ENCODE assay signal across 8 mouse cellular contexts in the genomic region with DNA sequence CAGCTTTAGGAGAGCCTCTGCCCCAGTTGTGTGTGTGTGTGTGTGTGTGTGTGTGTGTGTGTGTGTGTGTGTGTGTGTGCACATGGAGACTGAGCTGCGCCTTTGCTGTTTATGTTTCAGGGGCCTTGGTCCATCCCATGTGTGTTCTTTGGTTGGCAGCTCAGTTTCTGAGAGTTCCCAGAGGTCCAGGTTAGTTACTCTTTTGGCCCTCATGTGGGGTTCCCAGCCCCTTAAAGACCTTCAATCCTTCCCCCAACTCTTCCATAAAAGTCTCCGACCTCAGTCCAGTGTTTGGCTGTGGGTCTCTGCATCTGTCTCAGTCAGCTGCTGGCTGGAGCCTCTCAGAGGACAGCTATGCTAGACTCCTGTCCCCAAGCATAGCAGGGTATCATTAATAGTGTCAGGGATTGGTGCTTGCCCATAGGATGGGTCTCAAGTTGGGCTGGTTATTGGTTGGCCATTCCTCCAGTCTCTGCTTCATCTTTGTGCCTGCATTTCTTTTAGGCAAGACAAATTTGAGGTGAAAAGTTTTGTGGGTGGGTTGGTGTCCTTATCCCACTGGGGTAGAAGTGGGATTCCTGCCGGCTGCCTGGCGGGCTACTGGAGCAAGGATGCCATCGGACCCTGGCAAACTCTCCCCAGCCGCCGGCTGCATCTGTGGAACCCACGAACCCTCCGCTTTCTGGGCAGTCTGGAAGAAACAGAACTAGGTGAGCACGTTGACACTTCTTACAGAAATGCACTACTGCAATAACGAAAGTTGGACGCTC. TPM values are rescaled to one million over a fixed set of nuclear protein-coding genes. Genes with fewer than 3 reads are reported as not detected.
DNase-seq lines count a peak whose midpoint lies in the region; ATAC-seq and TF ChIP-seq lines count a peak whose summit lies in the region.

No protein-coding gene starts in this region.

- 16% methylated on average over 12 of the region's 12 CpGs for WGBS in kidney, postnatal 0 days
- WGBS in hindbrain, embryonic 16.5 days = 11% methylated on average over 12 of the region's 12 CpGs

- peak overlapping the region; percentile 80 for H3K4me2 ChIP-seq in kidney, postnatal 0 days (ENCODE audit: low read length)
- H3K4me2 ChIP-seq in CH12.LX (ENCODE audit: insufficient read depth, low read depth, poor library complexity, severe bottlenecking) (peak overlapping the region; percentile 21; the same call in 1 of the 2 replicates), myocyte (ENCODE audit: low read depth) (peak overlapping the region; percentile 57)
- H3K4me2 ChIP-seq in hindbrain, embryonic 16.5 days (ENCODE audit: low read length) = peak overlapping the region; percentile 94

- 0 out of 2 replicates have a peak, but pooled peaks cover 3% of the 10 kb centered on the region for H3K36me3 ChIP-seq in kidney, postnatal 0 days (ENCODE audit: insufficient read depth, low read length)
- H3K36me3 ChIP-seq in CH12.LX (replicated peaks in 1 of 2; ENCODE audit: control insufficient read depth in 1 of 2, insufficient read depth in 1 of 2, low read length in 1 of 2) (peaks cover 14 to 28% of the 10 kb centered on the region in 2 experiments), myocyte (ENCODE audit: control insufficient read depth, insufficient read depth) (peaks cover under 1% of the 10 kb centered on the region)
- H3K36me3 ChIP-seq in hindbrain, embryonic 16.5 days (ENCODE audit: control insufficient read depth, insufficient read depth, low read length) = peaks cover 11% of the 10 kb centered on the region

- peak; percentile 12; the same call in 1 of the 2 replicates for ATAC-seq in kidney, postnatal 0 days (replicated peaks; ENCODE audit: low FRiP score, low read depth)
- peak; percentile 49; the same call in 1 of the 2 replicates for ATAC-seq in hindbrain, embryonic 16.5 days

- H3K9ac ChIP-seq in kidney, postnatal 0 days (ENCODE audit: low read depth, low read length) = peak overlapping the region; percentile 70
- peak overlapping the region; percentile 86 for H3K9ac ChIP-seq in CH12.LX (ENCODE audit: insufficient read depth, low read depth)
- H3K9ac ChIP-seq in hindbrain, embryonic 16.5 days (ENCODE audit: low read depth, low read length) = peak overlapping the region; percentile 91

- DNase-seq in kidney, postnatal 0 days (ENCODE audit: low spot score) = no peak
- DNase-seq in kidney, adult 9 months = no peak
- DNase-seq in CH12.LX (ENCODE audit: extremely low read depth) = peak; percentile 14
- DNase-seq in c-Kit-positive CD71-positive TER-119-positive erythroid progenitor cells, embryonic 14.5 days (ENCODE audit: low spot score) = peak; percentile 14
- no peak for DNase-seq in left cerebral cortex, postnatal 36 days (ENCODE audit: low spot score in 2 of 2)
- DNase-seq in adrenal gland, postnatal 36 days = no peak

- peak overlapping the region; percentile 51 for H3ac ChIP-seq in myocyte (ENCODE audit: control insufficient read depth, insufficient read length)

- TF ChIP-seq POLR2A in CH12.LX (IDR thresholded peaks at IDR 0.05; ENCODE audit: low read depth, low read length) (no peak), myocyte (IDR thresholded peaks at IDR 0.05; ENCODE audit: insufficient read length, low read depth) (no peak)

- no peak for TF ChIP-seq RAD21 in CH12.LX (IDR thresholded peaks at IDR 0.05; ENCODE audit: low read depth, low read length)

- dilution Hi-C loops in CH12.LX (cut with MboI; ENCODE audit: extremely low pct_ligation_motif_present, extremely low pct_unique_long_range_greater_than_20kb, low sequenced_read_pairs) = no loop called here

- no peaks in the 10 kb centered on the region; the same call in 1 of the 2 replicates for H3K79me2 ChIP-seq in CH12.LX (replicated peaks; ENCODE audit: control insufficient read depth, extremely low read depth, insufficient read depth, poor library complexity, severe bottlenecking)
- H3K79me2 ChIP-seq in myocyte (ENCODE audit: control insufficient read depth, insufficient read depth) = no peaks in the 10 kb centered on the region

- H3K27ac ChIP-seq in kidney, postnatal 0 days = peak overlapping the region; percentile 89
- H3K27ac ChIP-seq in CH12.LX (ENCODE audit: insufficient read depth, low read depth) = no peak overlapping the region
- no peak overlapping the region for H3K27ac ChIP-seq in hindbrain, embryonic 16.5 days (ENCODE audit: low read depth, low read length)

- no peaks in the 10 kb centered on the region for H3K9me3 ChIP-seq in kidney, postnatal 0 days (replicated peaks; ENCODE audit: low read length)
- no peaks in the 10 kb centered on the region for H3K9me3 ChIP-seq in CH12.LX (replicated peaks; ENCODE audit: low read length)
- H3K9me3 ChIP-seq in hindbrain, embryonic 16.5 days (ENCODE audit: control insufficient read depth, low read length) = no peaks in the 10 kb centered on the region

- intact Hi-C loops in left cerebral cortex, postnatal 36 days (cut with DNase I) = no loop called here

- no peak for TF ChIP-seq EP300 in CH12.LX (IDR thresholded peaks at IDR 0.05; ENCODE audit: low read length)

- H3K27me3 ChIP-seq in kidney, postnatal 0 days (ENCODE audit: insufficient read depth, low read length) = no peaks in the 10 kb centered on the region
- H3K27me3 ChIP-seq in CH12.LX (replicated peaks) (no peaks in the 10 kb centered on the region), myocyte (ENCODE audit: control insufficient read depth, insufficient read depth, insufficient read length) (no peaks in the 10 kb centered on the region)
- no peaks in the 10 kb centered on the region for H3K27me3 ChIP-seq in hindbrain, embryonic 16.5 days (replicated peaks; ENCODE audit: control insufficient read depth, insufficient read depth, low read length)

- no peak for TF ChIP-seq CTCF in kidney, postnatal 0 days (IDR thresholded peaks at IDR 0.05; ENCODE audit: low read depth)
- TF ChIP-seq CTCF in CH12.LX (conservative IDR thresholded peaks at IDR 0.05 in 1 of 2, IDR thresholded peaks at IDR 0.05 in 1 of 2; ENCODE audit: low read depth in 2 of 2, low read length in 2 of 2) = no peak

- 0 out of 2 replicates have a peak, but pooled peaks cover 8% of the 10 kb centered on the region for H3K4me1 ChIP-seq in kidney, postnatal 0 days (replicated peaks; ENCODE audit: insufficient read depth, low read length)
- H3K4me1 ChIP-seq in CH12.LX (ENCODE audit: control insufficient read depth in 1 of 2, insufficient read depth in 2 of 2) = peaks cover 2 to 25% of the 10 kb centered on the region in 2 experiments; a peak in 2 of 4 replicates
- peaks cover 9% of the 10 kb centered on the region for H3K4me1 ChIP-seq in hindbrain, embryonic 16.5 days (ENCODE audit: control insufficient read depth, insufficient read depth, low read depth, low read length)

- peak overlapping the region; percentile 61 for H3K4me3 ChIP-seq in kidney, postnatal 0 days (replicated peaks; ENCODE audit: low read depth, low read length)
- H3K4me3 ChIP-seq in CH12.LX (replicated peaks in 1 of 3; ENCODE audit: low read depth in 2 of 3, low read length in 2 of 3, poor library complexity in 1 of 3) = peak overlapping the region; percentile 80 to 86 (median 85)
- peak overlapping the region; percentile 69 for H3K4me3 ChIP-seq in hindbrain, embryonic 16.5 days (ENCODE audit: low read length)
- H3K4me3 ChIP-seq in myocyte = peak overlapping the region; percentile 70

- in situ Hi-C loops in CH12.LX (cut with MboI; ENCODE audit: low pct_ligation_motif_present, low pct_unique_long_range_greater_than_20kb, low sequenced_read_pairs) = loop anchor here (25.0 kb wide), 1 partner anchor 446 kb away; a partner anchor contains a TSS

TF ChIP-seq in CH12.LX, 34 proteins besides CTCF, POLR2A, EP300 and RAD21 (continues in another document):
- no peak for TF ChIP-seq JUND (conservative IDR thresholded peaks at IDR 0.05; ENCODE audit: low read depth, low read length)
- no peak for TF ChIP-seq ZMIZ1 (IDR thresholded peaks at IDR 0.05; ENCODE audit: low read depth, low read length)
- no peak for TF ChIP-seq HCFC1 (IDR thresholded peaks at IDR 0.05; ENCODE audit: low read depth, low read length)
- no peak for TF ChIP-seq MAX (IDR thresholded peaks at IDR 0.05; ENCODE audit: low read length)
- no peak for TF ChIP-seq MAFK (IDR thresholded peaks at IDR 0.05; ENCODE audit: insufficient replicate concordance, low read length)
- TF ChIP-seq KAT2A (IDR thresholded peaks at IDR 0.05; ENCODE audit: insufficient replicate concordance, low read length) = no peak
- TF ChIP-seq MXI1 (IDR thresholded peaks at IDR 0.05; ENCODE audit: low read depth, low read length) = no peak
- TF ChIP-seq MAZ (IDR thresholded peaks at IDR 0.05; ENCODE audit: low read depth, low read length) = no peak
- no peak for TF ChIP-seq BHLHE40 (IDR thresholded peaks at IDR 0.05; ENCODE audit: low read depth, low read length)
- TF ChIP-seq JUN (IDR thresholded peaks at IDR 0.05; ENCODE audit: insufficient read depth, low read depth, low read length) = no peak
- no peak for TF ChIP-seq GABPA (IDR thresholded peaks at IDR 0.05; ENCODE audit: insufficient replicate concordance, low read depth, low read length)

TF ChIP-seq in myocyte, 11 proteins besides CTCF, POLR2A, EP300 and RAD21:
- TF ChIP-seq MAX (IDR thresholded peaks at IDR 0.05; ENCODE audit: low read depth) (no peak), TCF3 (IDR thresholded peaks at IDR 0.05; ENCODE audit: insufficient read length, low read depth) (no peak), USF1 (IDR thresholded peaks at IDR 0.05; ENCODE audit: low read depth) (no peak), MYOD1 (IDR thresholded peaks at IDR 0.05; ENCODE audit: control insufficient read depth in 1 of 3, insufficient read length in 2 of 3, low read depth in 2 of 3) (no peak)

RNA-seq across cellular contexts. Expression of a gene that starts 0.5 kb away (rescaled TPM):
- 27.5 and 30.6 TPM in 2 replicates for polyA plus RNA-seq in kidney, postnatal 0 days (2015; fragmentation: Nextera tagmentation; extraction: Ambion mirVana)
- total RNA-seq in CH12.LX (2012; rRNA removed) (14.8 and 15.5 TPM in 2 replicates), CH12.LX (2014; rRNA removed) (24.8 and 33.0 TPM in 2 replicates)
- polyA plus RNA-seq in CH12.LX (2012; ENCODE audit: insufficient read length, low read depth) (19.9 and 21.2 TPM in 2 replicates), myocyte (2012; fragmentation: generic; extraction: Trizol) (5.7 TPM)
- polyA plus RNA-seq in hindbrain, embryonic 16.5 days (2015; fragmentation: Nextera tagmentation; extraction: Ambion mirVana) = 38.2 and 38.9 TPM in 2 replicates
- 10 to 100 TPM; 34.6 to 37.5 TPM for total RNA-seq in left cerebral cortex, postnatal 36 days (2021)
- total RNA-seq in adrenal gland, postnatal 36 days (2021) = 10 to 100 TPM; 18.0 to 22.0 TPM

Comparison
In these comparisons a context has a peak if more than half of its experiments do, and no peak if none do; other contexts are left out.
1. DNase-seq: peak in CH12.LX (single experiment) and c-Kit-positive CD71-positive TER-119-positive erythroid progenitor cells, embryonic 14.5 days (single experiment); none in kidney, postnatal 0 days (single experiment), kidney, adult 9 months (single experiment), left cerebral cortex, postnatal 36 days (0 of 2) and adrenal gland, postnatal 36 days (0 of 2).
2. H3K4me2 ChIP-seq: peak in every context shown above with its lines; median percentile 94 in hindbrain, embryonic 16.5 days; 80 in kidney, postnatal 0 days; 57 in myocyte; 21 in CH12.LX.
3. Peak in every context shown above with its lines, with median percentiles within 50 percentile points of each other: H3K4me3 ChIP-seq and H3K9ac ChIP-seq.